Mouse (Mus musculus): ENCODE measurements around the gene Hfe.

DNA sequence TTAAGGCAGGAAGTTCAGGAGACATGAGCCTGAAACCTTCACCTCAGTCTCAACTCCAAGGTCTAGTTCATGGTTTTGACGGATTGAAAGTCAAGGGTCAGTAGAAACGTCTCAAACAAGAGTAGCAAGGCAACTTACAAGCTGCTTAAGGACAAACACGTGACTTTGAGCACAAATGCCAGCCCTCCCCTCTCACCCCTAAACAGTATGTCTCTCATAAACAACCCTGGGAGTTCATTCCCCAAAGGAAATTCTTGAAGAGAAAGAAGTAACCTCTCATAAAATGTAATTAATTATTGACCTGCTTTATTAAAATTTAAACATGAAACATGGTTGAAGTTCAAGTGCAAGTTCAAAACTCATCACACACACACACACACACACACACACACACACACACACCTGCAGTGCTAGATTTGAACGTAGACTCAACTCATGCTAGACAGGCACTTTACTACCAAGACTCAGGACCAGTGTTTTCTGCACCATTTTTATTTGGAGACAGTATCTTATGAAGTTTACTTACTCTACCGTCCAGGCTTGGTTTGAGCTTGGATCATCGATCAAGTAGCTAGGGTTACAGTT is 16.7 kb downstream of the Hfe start:
- TF ChIP-seq CTCF (IDR thresholded peaks at IDR 0.05; ENCODE audit: borderline replicate concordance, control insufficient read depth, extremely low read depth, insufficient read depth, low read length, poor library complexity) (no peak), POLR2A (IDR thresholded peaks at IDR 0.05; ENCODE audit: control insufficient read depth, extremely low read depth, insufficient read depth, low read length, poor library complexity) (no peak)

Measured in thymus, adult 2 months (tissue).